Mouse (Mus musculus) liver, postnatal 0 days (tissue): ENCODE measurements around the gene Psap.

Experiments used
- CTCF ChIP-seq: sonication (generic); IDR thresholded peaks from 2 replicates; pipeline ENCODE4 v1.5.1; 2016; ENCODE audit warnings: antibody characterized with exemption, low read depth
- EP300 ChIP-seq: IDR thresholded peaks from 2 replicates; pipeline ENCODE4 v1.6.1; 2016; ENCODE audit warnings: antibody characterized with exemption, low read depth, mild to moderate bottlenecking

DNA sequence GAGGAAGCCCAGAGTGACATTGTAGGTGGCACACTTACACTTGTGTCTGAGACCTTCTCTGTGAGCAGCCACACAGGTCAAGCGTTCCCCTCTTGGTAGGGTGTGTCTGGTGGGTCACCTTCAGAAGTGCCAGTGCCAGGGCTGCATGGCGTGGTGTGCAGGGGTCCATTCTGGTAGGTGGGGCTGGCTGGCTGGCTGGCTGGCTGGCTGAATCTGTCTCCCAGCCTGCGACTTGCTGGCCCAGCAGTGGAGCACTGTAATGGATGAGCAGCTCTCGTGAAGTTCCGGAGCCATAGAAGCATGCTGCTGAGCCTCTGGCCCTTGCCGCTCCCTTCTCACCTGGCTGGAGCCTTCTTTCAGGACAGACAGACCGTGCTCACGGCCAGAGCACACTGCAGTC is 7.8 kb downstream of the Psap start:
- TF ChIP-seq CTCF (no peak), EP300 (no peak)
